8 mouse cellular contexts compared by ENCODE assay signal in genomic region chr19:22303021-22303951, GRCm38 (mm10).
DNase-seq lines count a peak whose midpoint lies in the region; ATAC-seq and TF ChIP-seq lines count a peak whose summit lies in the region.

No protein-coding gene starts in this region.

- H3K4me2 ChIP-seq in kidney, postnatal 0 days (ENCODE audit: low read length), result no peak overlapping the region
- H3K4me2 ChIP-seq in hindbrain, postnatal 0 days (ENCODE audit: low read depth, low read length), result peak overlapping the region; percentile 50

- no peak overlapping the region for H3K9ac ChIP-seq in kidney, postnatal 0 days (ENCODE audit: low read depth, low read length)
- peak overlapping the region; percentile 21; the same call in 1 of the 2 replicates for H3K9ac ChIP-seq in hindbrain, postnatal 0 days (replicated peaks; ENCODE audit: low read length)

- no peaks in the 10 kb centered on the region for H3K9me3 ChIP-seq in kidney, postnatal 0 days (replicated peaks; ENCODE audit: low read length)
- no peaks in the 10 kb centered on the region for H3K9me3 ChIP-seq in hindbrain, postnatal 0 days (ENCODE audit: low read length)

- H3K36me3 ChIP-seq in kidney, postnatal 0 days (ENCODE audit: insufficient read depth, low read length), result no peaks in the 10 kb centered on the region
- no peaks in the 10 kb centered on the region for H3K36me3 ChIP-seq in hindbrain, postnatal 0 days (ENCODE audit: insufficient read depth, low read length)

- H3K4me1 ChIP-seq in kidney, postnatal 0 days (replicated peaks; ENCODE audit: insufficient read depth, low read length), result no peaks in the 10 kb centered on the region
- H3K4me1 ChIP-seq in hindbrain, postnatal 0 days (ENCODE audit: insufficient read depth, low read length), result 0 out of 2 replicates have a peak, but pooled peaks cover 5% of the 10 kb centered on the region

- WGBS in kidney, postnatal 0 days, result 39% methylated on average over 17 of the region's 17 CpGs
- 15% methylated on average over 17 of the region's 17 CpGs for WGBS in hindbrain, postnatal 0 days

- no peaks in the 10 kb centered on the region for H3K27me3 ChIP-seq in kidney, postnatal 0 days (ENCODE audit: insufficient read depth, low read length)
- no peaks in the 10 kb centered on the region for H3K27me3 ChIP-seq in hindbrain, postnatal 0 days (ENCODE audit: insufficient read depth, low read length)

- ATAC-seq in kidney, postnatal 0 days (replicated peaks; ENCODE audit: low FRiP score, low read depth), result no peak
- ATAC-seq in hindbrain, postnatal 0 days, result peak; percentile 58

- no peak for DNase-seq in kidney, postnatal 0 days (ENCODE audit: low spot score)
- no peak for DNase-seq in kidney, adult 9 months
- DNase-seq in cerebellum, postnatal 25 days, result peak; percentile 75 to 80
- peak; percentile 69 for DNase-seq in hindbrain, postnatal 0 days (ENCODE audit: low spot score)
- DNase-seq in retina, postnatal 1 day, result peak; percentile 21
- DNase-seq in B cell, adult 2 months, result no peak
- DNase-seq in thymus, postnatal 0 days (ENCODE audit: low spot score), result no peak
- no peak for DNase-seq in spleen, postnatal 36 days (ENCODE audit: low spot score in 2 of 2)

- TF ChIP-seq CTCF in kidney, postnatal 0 days (IDR thresholded peaks at IDR 0.05; ENCODE audit: low read depth), result no peak
- no peak for TF ChIP-seq CTCF in hindbrain, postnatal 0 days (IDR thresholded peaks at IDR 0.05; ENCODE audit: low read depth)

- H3K4me3 ChIP-seq in kidney, postnatal 0 days (replicated peaks; ENCODE audit: low read depth, low read length), result 0 out of 2 replicates have a peak overlapping the region, but pooled peaks have one; percentile 21
- peak overlapping the region; percentile 21; the same call in 1 of the 2 replicates for H3K4me3 ChIP-seq in hindbrain, postnatal 0 days (ENCODE audit: low read length)

- H3K27ac ChIP-seq in kidney, postnatal 0 days, result no peak overlapping the region
- peak overlapping the region; percentile 49; the same call in 1 of the 2 replicates for H3K27ac ChIP-seq in hindbrain, postnatal 0 days

Comparison
In these comparisons a context has a peak if more than half of its experiments do, and no peak if none do; other contexts are left out.
1. DNase-seq: peak in cerebellum, postnatal 25 days (2 of 2), hindbrain, postnatal 0 days (single experiment) and retina, postnatal 1 day (single experiment); none in kidney, postnatal 0 days (single experiment), kidney, adult 9 months (single experiment), B cell, adult 2 months (0 of 2), thymus, postnatal 0 days (single experiment) and spleen, postnatal 36 days (0 of 2).